Mouse (Mus musculus) regulatory T cell (primary cell): ENCODE results near the gene Rab25.

Experiments used
- in situ Hi-C: fragments of 300-600 bp; cut with MboI, MseI; formaldehyde crosslinking; loops from one replicate; pipeline ENCODE4 v1.15.1; 2025; ENCODE audit warnings: high pct_unique_total_duplicates

The Rab25 gene

DNA sequence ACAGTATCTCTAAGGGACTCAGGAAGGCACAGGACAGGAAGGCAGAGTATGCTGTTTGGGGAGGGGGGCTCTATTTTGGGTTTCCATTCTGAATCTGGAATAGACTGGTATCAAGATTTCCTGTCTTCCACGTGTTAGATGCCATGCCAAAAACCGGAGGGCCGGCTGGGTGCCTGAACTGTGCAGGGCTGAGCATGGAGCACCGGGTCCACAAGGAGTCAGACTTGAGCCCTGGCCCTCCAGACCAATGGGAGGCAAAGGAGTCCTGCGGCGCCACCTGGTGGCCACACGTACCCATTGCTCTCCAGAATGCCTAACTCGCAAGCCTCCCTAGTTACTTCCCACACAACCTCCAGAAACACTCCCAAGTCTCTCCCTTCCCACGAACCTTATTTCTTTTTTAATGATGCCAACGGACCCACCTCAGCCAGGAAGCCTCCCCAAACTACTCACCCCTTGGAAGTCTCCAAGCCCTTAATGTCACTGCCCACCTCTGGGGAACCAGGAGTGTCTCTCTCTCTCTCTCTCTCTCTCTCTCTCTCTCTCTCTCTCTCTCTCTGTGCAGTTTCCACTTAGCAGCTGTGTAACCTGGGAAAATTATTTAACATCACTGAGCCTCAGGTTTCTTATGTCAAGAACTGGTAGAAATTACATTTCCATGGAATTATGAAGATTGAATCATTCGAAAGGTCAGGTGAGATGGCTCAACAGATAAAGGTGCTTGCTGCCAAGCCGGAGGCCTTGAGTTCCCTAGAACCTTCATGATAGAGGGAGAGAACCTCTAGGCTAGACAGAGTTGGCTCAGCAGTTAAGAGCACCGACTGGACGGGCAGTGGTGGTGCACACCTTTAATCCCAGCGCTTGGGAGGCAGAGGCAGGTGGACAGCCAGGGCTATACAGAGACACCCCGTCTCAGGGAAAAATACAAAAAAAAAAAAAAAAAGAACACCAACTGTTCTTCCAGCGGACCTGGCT is 21.7 kb downstream of the Rab25 start:
- in situ Hi-C loops, result no loop called here

- in situ Hi-C loops, result no loop called here
Observed at GRCm38 (mm10) chr3:88525021-88525420, 23.1 kb downstream of the Rab25 start.

DNA sequence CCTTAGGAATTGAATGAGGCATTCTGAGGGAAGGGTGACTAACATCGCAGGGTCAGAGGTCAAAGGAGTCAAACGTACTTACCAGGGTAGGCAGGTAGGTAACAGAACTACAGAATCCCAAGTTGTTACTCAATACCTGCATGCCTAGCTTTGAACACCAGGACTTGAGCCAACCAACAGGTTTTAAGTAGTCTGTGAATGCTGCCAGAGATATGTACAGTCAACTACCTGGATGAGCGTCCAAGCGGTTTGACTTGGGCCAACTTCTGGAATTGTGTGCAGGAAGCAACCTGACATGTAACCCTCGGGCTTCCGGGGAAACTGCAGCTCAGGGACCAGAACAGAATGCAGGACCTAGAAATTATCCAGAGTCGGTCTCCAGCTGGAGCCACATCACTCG is 25.1 kb downstream of the Rab25 start:
- in situ Hi-C loops, result loop anchor here (5.0 kb wide), 2 partner anchors 36 to 111 kb away; partner anchors contain the start of gene Pmf1

GRCm38 (mm10) chr3:88521803-88522331 is 26.2 kb downstream of the Rab25 start:
- in situ Hi-C loops, result loop anchor here (5.0 kb wide), 2 partner anchors 35 to 110 kb away; partner anchors contain the start of gene Pmf1

GRCm38 (mm10) chr3:88521156-88521555 is 26.9 kb downstream of the Rab25 start:
- in situ Hi-C loops, result loop anchor here (5.0 kb wide), 2 partner anchors 34 to 109 kb away; partner anchors contain the start of gene Pmf1

GRCm38 (mm10) chr3:88520078-88520477 is 28.0 kb downstream of the Rab25 start:
- in situ Hi-C loops, result loop anchor here (5.0 kb wide), 2 partner anchors 33 to 108 kb away; partner anchors contain the start of gene Pmf1

DNA sequence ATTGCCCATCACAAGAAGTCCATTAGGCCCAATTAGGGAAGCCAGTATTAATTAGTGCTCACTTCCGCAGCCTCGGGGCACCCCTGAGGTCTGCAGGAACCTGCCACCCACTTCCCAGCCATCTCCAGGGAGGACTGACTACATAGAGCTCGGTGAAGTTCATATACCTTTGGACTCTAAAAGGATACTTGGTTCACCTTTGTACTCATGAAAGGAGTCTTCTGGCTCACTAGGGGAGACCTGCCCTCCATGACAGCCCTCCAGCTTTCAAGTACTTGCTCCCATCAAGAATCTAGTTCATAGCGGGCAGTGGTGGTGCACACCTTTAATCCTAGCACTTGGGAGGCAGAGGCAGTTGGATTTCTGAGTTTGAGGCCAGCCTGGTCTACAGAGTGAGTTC is 29.7 kb downstream of the Rab25 start:
- in situ Hi-C loops, result loop anchor here (10.0 kb wide), 1 partner anchor 876 kb away; the partner anchor contains the start of gene Zbtb7b

DNA sequence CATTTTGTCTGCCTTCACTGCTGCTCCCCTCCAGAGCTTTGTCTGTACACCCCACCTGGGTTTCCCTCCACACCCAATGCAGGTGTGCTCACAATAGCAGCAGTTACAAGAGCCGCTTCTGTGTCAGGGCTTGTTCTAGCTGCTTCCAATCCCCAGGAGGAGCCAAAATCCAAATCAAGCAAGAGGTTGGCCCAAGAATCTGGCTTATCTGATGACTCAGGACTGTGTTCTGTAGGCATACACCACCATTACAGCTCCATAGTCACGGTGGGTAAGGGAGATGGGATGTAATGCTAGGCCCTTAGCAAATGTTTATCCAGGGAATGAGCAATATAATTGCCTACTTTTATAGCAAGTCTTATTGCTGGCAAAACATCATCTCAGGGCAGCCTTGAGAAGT is 31.7 kb downstream of the Rab25 start:
- in situ Hi-C loops, result loop anchor here (10.0 kb wide), 1 partner anchor 878 kb away; the partner anchor contains the start of gene Zbtb7b

DNA sequence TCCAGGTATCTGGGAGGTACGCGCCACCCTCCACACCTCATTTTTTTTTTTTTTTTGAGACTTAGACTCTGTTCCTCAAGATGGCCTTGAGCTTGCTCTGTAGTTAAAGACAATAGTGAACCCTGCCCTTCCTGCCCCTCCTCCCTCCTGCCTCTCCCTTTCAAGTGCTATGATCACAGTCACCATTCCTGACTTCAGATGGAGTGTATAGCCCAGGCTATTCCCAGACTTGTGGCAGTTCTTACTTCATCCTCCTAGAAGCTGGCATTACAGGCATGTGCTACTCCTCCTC is 33.1 kb downstream of the Rab25 start:
- in situ Hi-C loops, result loop anchor here (10.0 kb wide), 1 partner anchor 880 kb away; the partner anchor contains the start of gene Zbtb7b

GRCm38 (mm10) chr3:88514231-88515094 is 33.6 kb downstream of the Rab25 start:
- in situ Hi-C loops, result loop anchor here (10.0 kb wide), 1 partner anchor 880 kb away; the partner anchor contains the start of gene Zbtb7b

DNA sequence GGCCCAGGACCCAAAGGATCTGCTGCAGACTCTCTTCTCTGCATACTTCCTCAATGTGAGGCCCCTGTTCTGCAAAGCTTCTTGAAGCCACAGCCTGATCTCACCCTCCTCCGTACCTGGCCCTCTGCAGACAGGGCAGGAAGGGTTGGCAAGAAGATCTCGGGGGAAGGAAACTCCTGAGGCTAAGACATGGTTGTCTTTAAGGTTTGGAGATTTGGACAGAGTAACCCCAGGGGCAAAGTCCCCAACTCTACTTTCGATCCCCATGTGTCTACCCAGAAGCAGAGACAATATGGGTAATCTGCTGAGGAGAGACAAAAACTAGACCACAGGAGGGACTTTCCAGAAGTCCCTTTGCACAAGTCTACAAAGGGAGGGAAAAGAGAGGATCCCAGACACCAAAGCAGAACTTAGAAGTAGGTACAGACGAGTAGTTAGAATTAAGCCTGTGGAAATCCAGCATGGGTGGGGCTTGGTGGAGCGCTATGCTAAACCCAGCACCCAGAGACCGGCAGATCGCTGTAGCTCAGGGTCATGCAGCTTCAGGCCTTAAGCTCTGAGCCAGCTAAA is 34.5 kb downstream of the Rab25 start:
- in situ Hi-C loops, result loop anchor here (10.0 kb wide), 1 partner anchor 881 kb away; the partner anchor contains the start of gene Zbtb7b

DNA sequence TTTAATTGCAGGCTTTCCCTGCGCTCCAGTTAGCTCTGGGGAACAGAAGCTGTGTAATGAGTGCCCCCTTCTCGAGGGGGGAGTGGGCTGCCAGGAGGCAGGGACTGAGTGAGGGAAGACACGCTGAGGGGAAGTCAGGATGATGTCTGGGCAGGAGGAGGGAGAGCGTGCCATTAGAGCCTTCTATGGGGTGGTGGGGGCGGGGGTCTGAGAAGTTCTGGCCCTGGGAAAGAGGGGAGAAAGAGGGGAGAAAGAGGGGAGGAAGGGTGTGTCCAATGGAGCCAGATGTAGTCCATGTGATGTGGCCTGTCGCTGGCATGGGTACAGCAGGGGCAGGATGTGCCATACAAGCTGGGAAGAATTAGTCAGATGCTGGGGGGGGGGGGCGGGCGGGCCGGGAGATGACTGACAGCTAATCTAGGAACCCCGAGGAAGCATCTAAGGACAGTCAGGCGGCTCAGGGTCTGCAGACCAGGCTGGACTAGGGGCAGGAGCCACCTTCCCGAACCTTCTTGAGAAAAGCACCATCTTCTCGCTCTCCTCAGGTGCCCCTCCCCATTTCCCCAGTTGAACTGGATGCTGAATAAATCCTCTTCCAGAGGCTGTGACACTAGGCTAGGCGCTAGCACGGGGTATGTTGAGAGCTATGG is 35.1 kb downstream of the Rab25 start:
- in situ Hi-C loops, result loop anchor here (10.0 kb wide), 1 partner anchor 882 kb away; the partner anchor contains the start of gene Zbtb7b

GRCm38 (mm10) chr3:88512141-88512895 is 35.8 kb downstream of the Rab25 start:
- in situ Hi-C loops, result loop anchor here (10.0 kb wide), 1 partner anchor 882 kb away; the partner anchor contains the start of gene Zbtb7b

DNA sequence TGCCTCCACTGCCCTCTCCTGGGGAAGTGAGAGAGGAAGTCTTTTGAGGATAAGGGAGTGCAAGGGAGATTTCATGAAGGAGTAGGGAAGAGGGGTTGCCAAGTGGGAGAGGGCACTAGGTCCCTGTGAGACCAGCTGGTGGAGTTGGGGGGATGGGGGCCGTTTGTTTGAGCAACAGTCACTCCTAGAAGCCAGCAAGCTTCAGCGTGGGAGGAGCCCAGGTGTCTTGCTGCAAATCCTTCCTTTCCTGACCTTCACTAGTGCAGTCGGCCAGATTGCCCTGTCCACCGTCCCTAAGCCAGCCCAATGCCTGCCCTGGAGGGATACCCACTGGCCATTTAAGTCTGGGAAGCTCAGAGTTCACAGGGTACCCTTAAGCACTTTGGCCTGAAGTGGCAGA is 36.5 kb downstream of the Rab25 start:
- in situ Hi-C loops, result loop anchor here (10.0 kb wide), 1 partner anchor 883 kb away; the partner anchor contains the start of gene Zbtb7b

- in situ Hi-C loops, result loop anchor here (10.0 kb wide), 1 partner anchor 884 kb away; the partner anchor contains the start of gene Zbtb7b
Observed at GRCm38 (mm10) chr3:88510421-88511289, 37.4 kb downstream of the Rab25 start.

DNA sequence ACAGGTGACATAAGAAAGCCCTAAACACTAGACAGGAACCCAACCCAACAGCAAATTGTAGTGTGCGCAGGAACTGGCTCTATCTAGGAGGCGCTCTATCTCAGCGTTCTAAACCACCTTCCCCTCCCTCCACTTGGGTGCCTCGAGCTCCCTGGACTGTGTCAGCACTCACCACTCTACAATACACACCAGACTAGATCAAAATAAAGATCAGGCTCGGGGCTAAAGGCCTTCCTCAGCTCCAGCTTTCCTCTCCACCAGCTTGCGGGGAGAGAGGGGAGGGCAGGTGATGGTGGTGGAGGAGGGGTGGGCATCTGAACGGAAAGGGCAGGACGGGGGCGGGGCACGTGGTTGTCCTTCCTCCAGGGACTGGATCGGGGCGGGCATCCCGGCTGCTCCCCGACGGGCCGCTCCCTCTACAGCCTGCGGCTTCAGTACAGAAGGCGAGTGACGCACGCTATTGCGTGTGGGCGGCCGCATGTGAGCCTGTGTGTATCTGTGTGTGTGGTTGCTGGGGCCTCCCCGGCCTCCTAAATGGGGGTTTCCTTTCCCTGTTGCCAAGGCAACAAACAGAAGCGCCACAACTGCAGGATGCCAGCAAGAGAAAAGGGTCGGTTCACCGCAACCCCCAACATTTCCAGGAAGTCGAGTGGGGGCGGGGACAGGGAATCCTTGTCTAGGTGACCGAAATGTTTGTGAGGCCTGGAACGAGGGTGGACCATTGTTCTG is 38.2 kb downstream of the Rab25 start, which contains the start of gene Lmna:
TSS of gene Lmna (minus strand) at position 265 of the 729 bp plus-strand sequence.
- in situ Hi-C loops, result loop anchor here (10.0 kb wide), 1 partner anchor 885 kb away; the partner anchor contains the start of gene Zbtb7b

- in situ Hi-C loops, result no loop called here
Observed at GRCm38 (mm10) chr3:88509250-88509649, 38.9 kb downstream of the Rab25 start.

DNA sequence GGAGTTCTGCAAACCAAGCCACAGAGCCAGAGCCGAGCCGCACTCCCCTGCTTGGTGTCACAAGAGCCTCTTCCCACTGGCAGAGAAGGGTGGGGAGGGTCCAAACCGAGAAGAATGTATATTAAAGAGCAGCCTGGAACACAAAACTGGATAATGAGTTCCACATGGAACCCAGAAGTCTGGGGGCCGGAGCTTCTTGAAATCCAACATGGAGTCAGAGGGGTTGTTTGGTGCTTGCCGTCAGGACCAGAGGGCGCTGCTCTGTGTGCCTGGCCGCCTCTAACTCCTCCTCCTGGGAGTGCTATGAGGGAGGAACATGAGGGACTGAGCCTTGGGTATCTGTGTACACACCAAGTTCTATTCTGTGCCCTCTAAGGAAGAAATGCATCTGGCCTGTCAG is 42.3 kb downstream of the Rab25 start:
- in situ Hi-C loops, result no loop called here
